Mouse (Mus musculus) small intestine, adult 2 months (tissue): ENCODE data around the gene Osbpl6.

Experiments used
- CTCF ChIP-seq: fragments of 200-500 bp; IDR thresholded peaks from 2 replicates; pipeline ENCODE4 v1.5.1; 2012; ENCODE audit warnings: low read depth, mild to moderate bottlenecking, control low read depth, inconsistent platforms, low read length, moderate library complexity, mixed read lengths; ENCODE audit not compliant: insufficient replicate concordance, insufficient read length; ENCODE audit errors: extremely low read depth
- POLR2A ChIP-seq: fragments of 200-500 bp; IDR thresholded peaks from 2 replicates; pipeline ENCODE4 v1.6.1; 2012; ENCODE audit warnings: low read depth, mild to moderate bottlenecking, control low read depth, inconsistent platforms, low read length, moderate library complexity

GRCm38 (mm10) chr2:76490198-76490597 is 83.9 kb downstream of the Osbpl6 start:
- TF ChIP-seq CTCF (no peak), POLR2A (no peak)
